Mouse (Mus musculus) hindbrain, embryonic 16.5 days (tissue): ENCODE measurements around the gene Max. TPM values are rescaled to one million over a fixed set of nuclear protein-coding genes. Genes with fewer than 3 reads are reported as not detected.
A peak's percentile ranks its signal among the peaks of the same experiment; 100 is the strongest.

Experiments
- ATAC-seq: fragments of 200-750 bp; cut with Nextera tagmentation; 2 replicates; pipeline ENCODE4 v1.8.0; 2017; ENCODE audit warnings: moderate TSS enrichment, moderate library complexity
- H3K27ac ChIP-seq: fragments of 300-500 bp; sonication (generic); 2 replicates; pipeline ENCODE4 v1.5.1; 2014; ENCODE audit warnings: low read depth, mild to moderate bottlenecking, control low read depth, low read length, moderate library complexity
- H3K27me3 ChIP-seq: fragments of 300-500 bp; sonication (generic); replicated peaks from 2 replicates; pipeline ENCODE4 v1.6.1; 2014; ENCODE audit warnings: low read length; ENCODE audit not compliant: control insufficient read depth, insufficient read depth
- H3K36me3 ChIP-seq: fragments of 300-500 bp; sonication (generic); 2 replicates; pipeline ENCODE4 v1.6.1; 2014; ENCODE audit warnings: mild to moderate bottlenecking, low read length, moderate library complexity, mixed read lengths; ENCODE audit not compliant: control insufficient read depth, insufficient read depth
- H3K4me1 ChIP-seq: fragments of 300-500 bp; sonication (generic); 2 replicates; pipeline ENCODE4 v1.6.1; 2014; ENCODE audit warnings: low read depth, low read length; ENCODE audit not compliant: control insufficient read depth, insufficient read depth
- H3K4me2 ChIP-seq: fragments of 300-500 bp; sonication (generic); 2 replicates; pipeline ENCODE4 v1.6.1; 2014; ENCODE audit warnings: mild to moderate bottlenecking, low read length, control low read depth, moderate library complexity
- H3K4me3 ChIP-seq: fragments of 300-500 bp; sonication (generic); 2 replicates; pipeline ENCODE4 v1.5.1; 2014; ENCODE audit warnings: mild to moderate bottlenecking, low read length, control low read depth, moderate library complexity
- H3K9ac ChIP-seq: fragments of 300-500 bp; sonication (generic); 2 replicates; pipeline ENCODE4 v1.6.1; 2014; ENCODE audit warnings: low read depth, mild to moderate bottlenecking, control low read depth, low read length, moderate library complexity
- H3K9me3 ChIP-seq: fragments of 300-500 bp; sonication (generic); 2 replicates; pipeline ENCODE4 v1.6.1; 2014; ENCODE audit warnings: mild to moderate bottlenecking, low read length, moderate library complexity; ENCODE audit not compliant: control insufficient read depth
- WGBS: fragments of 180-500 bp; shearing (Covaris S2); extraction: QIAGEN DNeasy Blood & Tissue Kit; methylation state at CpG from one replicate; pipeline ENCODE4 v1.1.7; 2014; 5-methylcytosine and 5-hydroxymethylcytosine counted together
- polyA plus RNA-seq: library from polyadenylated mRNA; unstranded; fragments of >200 nt; fragmentation: Nextera tagmentation; extraction: Ambion mirVana; gene quantifications from 2 replicates; pipeline ENCODE4 v1.2.1, GENCODE M21; 2015

Gene Max
- polyA plus RNA-seq, 1 experiment from 2014 or later = 17.0 TPM

- Histone ChIP-seq H3K36me3 (no peaks in the 10 kb centered on the region), H3K27me3 (no peaks in the 10 kb centered on the region), H3K4me2 (no peak overlapping the region), H3K4me1 (no peaks in the 10 kb centered on the region), H3K27ac (no peak overlapping the region), H3K4me3 (no peak overlapping the region), H3K9me3 (no peaks in the 10 kb centered on the region), H3K9ac (no peak overlapping the region)
- no peak for ATAC-seq
- WGBS = 90% methylated on average over 5 of the region's 5 CpGs
Measured at GRCm38 (mm10) chr12:76994766-76995165, 32.8 kb upstream of the Max start.

- no peak for ATAC-seq
- H3K27ac ChIP-seq = no peak overlapping the region
Measured at GRCm38 (mm10) chr12:76992891-76993529, 31.0 kb upstream of the Max start.

GRCm38 (mm10) chr12:76982818-76983471 lies 20.9 kb upstream of the Max start:
- ATAC-seq = no peak
- H3K4me3 ChIP-seq = no peak overlapping the region
- no peak overlapping the region for H3K27ac ChIP-seq
- no peaks in the 10 kb centered on the region for H3K27me3 ChIP-seq
- WGBS = 79% methylated on average over 16 of the region's 16 CpGs
- no peak overlapping the region for H3K4me2 ChIP-seq
- H3K36me3 ChIP-seq = no peaks in the 10 kb centered on the region
- H3K9me3 ChIP-seq = no peaks in the 10 kb centered on the region
- no peak overlapping the region for H3K9ac ChIP-seq
- H3K4me1 ChIP-seq = no peaks in the 10 kb centered on the region

More at GRCm38 (mm10) chr12:76992891-76993529, 31.0 kb upstream of the Max start:
- Histone ChIP-seq H3K4me1 (no peaks in the 10 kb centered on the region), H3K9me3 (no peaks in the 10 kb centered on the region), H3K4me3 (no peak overlapping the region), H3K9ac (no peak overlapping the region), H3K36me3 (no peaks in the 10 kb centered on the region), H3K27me3 (no peaks in the 10 kb centered on the region), H3K4me2 (no peak overlapping the region)
- 85% methylated on average over 16 of the region's 16 CpGs for WGBS

GRCm38 (mm10) chr12:76979530-76979929 lies 17.5 kb upstream of the Max start:
- no peaks in the 10 kb centered on the region for H3K27me3 ChIP-seq
- no peak overlapping the region for H3K4me2 ChIP-seq
- 67% methylated on average over 3 of the region's 3 CpGs for WGBS
- no peak overlapping the region for H3K27ac ChIP-seq
- no peak for ATAC-seq
- 0 out of 2 replicates have a peak, but pooled peaks cover 2% of the 10 kb centered on the region for H3K9me3 ChIP-seq
- no peaks in the 10 kb centered on the region for H3K36me3 ChIP-seq
- no peaks in the 10 kb centered on the region for H3K4me1 ChIP-seq
- no peak overlapping the region for H3K4me3 ChIP-seq
- no peak overlapping the region for H3K9ac ChIP-seq

- no peak overlapping the region for H3K9ac ChIP-seq
- 90% methylated on average over 10 of the region's 10 CpGs for WGBS
Measured at GRCm38 (mm10) chr12:76972669-76973068, 10.7 kb upstream of the Max start.

GRCm38 (mm10) chr12:76972241-76972640 lies 10.2 kb upstream of the Max start:
- no peaks in the 10 kb centered on the region for H3K36me3 ChIP-seq
- ATAC-seq = no peak
- no peak overlapping the region for H3K27ac ChIP-seq
- 94% methylated on average over 11 of the region's 11 CpGs for WGBS
- H3K9ac ChIP-seq = no peak overlapping the region
- H3K4me3 ChIP-seq = no peak overlapping the region
- H3K4me1 ChIP-seq = no peaks in the 10 kb centered on the region
- H3K27me3 ChIP-seq = no peaks in the 10 kb centered on the region
- 0 out of 2 replicates have a peak, but pooled peaks cover 2% of the 10 kb centered on the region for H3K9me3 ChIP-seq
- H3K4me2 ChIP-seq = no peak overlapping the region

More at GRCm38 (mm10) chr12:76972669-76973068, 10.7 kb upstream of the Max start:
- Histone ChIP-seq H3K36me3 (no peaks in the 10 kb centered on the region), H3K27ac (no peak overlapping the region), H3K4me3 (no peak overlapping the region), H3K27me3 (no peaks in the 10 kb centered on the region), H3K4me1 (no peaks in the 10 kb centered on the region), H3K9me3 (0 out of 2 replicates have a peak, but pooled peaks cover 2% of the 10 kb centered on the region), H3K4me2 (no peak overlapping the region)
- no peak for ATAC-seq

GRCm38 (mm10) chr12:76971642-76972221 lies 9.7 kb upstream of the Max start:
- no peak overlapping the region for H3K9ac ChIP-seq
- no peaks in the 10 kb centered on the region for H3K4me1 ChIP-seq
- H3K9me3 ChIP-seq = 0 out of 2 replicates have a peak, but pooled peaks cover 2% of the 10 kb centered on the region
- no peak overlapping the region for H3K27ac ChIP-seq
- WGBS = 87% methylated on average over 7 of the region's 7 CpGs
- ATAC-seq = no peak
- no peak overlapping the region for H3K4me2 ChIP-seq
- no peaks in the 10 kb centered on the region for H3K36me3 ChIP-seq
- no peak overlapping the region for H3K4me3 ChIP-seq
- no peaks in the 10 kb centered on the region for H3K27me3 ChIP-seq

GRCm38 (mm10) chr12:76965876-76966275 lies 3.9 kb upstream of the Max start:
- ATAC-seq = no peak
- H3K4me2 ChIP-seq = peak overlapping the region; percentile 21

GRCm38 (mm10) chr12:76965089-76965488 lies 3.1 kb upstream of the Max start:
- Histone ChIP-seq H3K27me3 (no peaks in the 10 kb centered on the region), H3K4me3 (no peak overlapping the region), H3K4me2 (no peak overlapping the region), H3K36me3 (no peaks in the 10 kb centered on the region), H3K9me3 (no peaks in the 10 kb centered on the region), H3K4me1 (peaks cover 7% of the 10 kb centered on the region), H3K27ac (no peak overlapping the region), H3K9ac (no peak overlapping the region)
- 24% methylated on average over 5 of the region's 5 CpGs for WGBS
- no peak for ATAC-seq

More at GRCm38 (mm10) chr12:76965876-76966275, 3.9 kb upstream of the Max start:
- H3K9me3 ChIP-seq = no peaks in the 10 kb centered on the region
- no peak overlapping the region for H3K9ac ChIP-seq
- H3K27ac ChIP-seq = no peak overlapping the region
- H3K4me1 ChIP-seq = peaks cover 2% of the 10 kb centered on the region
- no peaks in the 10 kb centered on the region for H3K27me3 ChIP-seq
- WGBS = 0% methylated on average over 4 of the region's 4 CpGs
- no peak overlapping the region for H3K4me3 ChIP-seq
- H3K36me3 ChIP-seq = no peaks in the 10 kb centered on the region
